Mouse (Mus musculus) retina, adult 2 months (tissue): Measurements from ENCODE around the gene Naglu.
A peak's percentile ranks its signal among the peaks of the same experiment; 100 is the strongest.

Experiments
- DNase-seq: peaks from one replicate; pipeline ENCODE4 v3.0.0-alpha.2; 2012; ENCODE audit warnings: low read depth, low spot score

Gene Naglu

DNA sequence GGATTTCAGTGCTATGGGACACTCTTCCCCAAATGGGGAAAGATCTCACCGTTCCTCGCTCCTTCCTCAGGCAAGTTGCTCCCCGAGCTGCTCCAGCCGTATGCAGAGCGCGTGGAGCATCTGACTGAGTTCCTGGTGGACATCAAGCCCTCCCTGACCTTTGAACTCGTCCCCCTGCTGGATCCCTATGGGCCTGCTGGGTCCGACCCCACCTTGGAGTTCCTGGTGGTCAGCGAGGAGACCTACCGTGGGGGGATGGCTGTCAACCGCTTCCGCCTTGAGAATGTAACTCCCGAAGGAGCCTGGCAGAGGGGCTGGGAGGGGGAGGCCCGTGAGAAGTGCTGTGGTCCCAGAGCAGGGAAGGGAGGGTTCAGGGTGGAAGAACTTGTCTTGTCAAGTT, 14.4 kb downstream of the Naglu start:
- DNase-seq: no peak

DNA sequence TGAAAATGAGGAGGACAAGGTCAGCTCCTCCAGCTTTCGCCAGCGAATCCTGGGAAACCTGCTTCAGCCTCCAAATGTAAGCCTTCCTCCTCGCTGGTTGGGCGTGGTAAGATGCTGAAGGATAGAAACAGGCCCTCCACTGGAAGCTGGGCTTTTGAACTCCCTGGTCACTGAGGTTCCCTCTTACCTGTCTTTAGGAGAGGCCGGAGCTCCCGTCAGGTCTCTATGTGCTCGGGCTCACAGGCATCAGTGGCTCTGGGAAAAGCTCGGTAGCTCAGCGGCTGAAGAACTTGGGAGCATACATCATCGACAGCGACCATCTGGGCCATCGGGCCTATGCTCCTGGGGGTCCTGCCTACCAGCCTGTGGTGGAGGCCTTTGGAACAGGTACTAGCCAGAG, 15.0 kb downstream of the Naglu start:
- DNase-seq: no peak

DNA sequence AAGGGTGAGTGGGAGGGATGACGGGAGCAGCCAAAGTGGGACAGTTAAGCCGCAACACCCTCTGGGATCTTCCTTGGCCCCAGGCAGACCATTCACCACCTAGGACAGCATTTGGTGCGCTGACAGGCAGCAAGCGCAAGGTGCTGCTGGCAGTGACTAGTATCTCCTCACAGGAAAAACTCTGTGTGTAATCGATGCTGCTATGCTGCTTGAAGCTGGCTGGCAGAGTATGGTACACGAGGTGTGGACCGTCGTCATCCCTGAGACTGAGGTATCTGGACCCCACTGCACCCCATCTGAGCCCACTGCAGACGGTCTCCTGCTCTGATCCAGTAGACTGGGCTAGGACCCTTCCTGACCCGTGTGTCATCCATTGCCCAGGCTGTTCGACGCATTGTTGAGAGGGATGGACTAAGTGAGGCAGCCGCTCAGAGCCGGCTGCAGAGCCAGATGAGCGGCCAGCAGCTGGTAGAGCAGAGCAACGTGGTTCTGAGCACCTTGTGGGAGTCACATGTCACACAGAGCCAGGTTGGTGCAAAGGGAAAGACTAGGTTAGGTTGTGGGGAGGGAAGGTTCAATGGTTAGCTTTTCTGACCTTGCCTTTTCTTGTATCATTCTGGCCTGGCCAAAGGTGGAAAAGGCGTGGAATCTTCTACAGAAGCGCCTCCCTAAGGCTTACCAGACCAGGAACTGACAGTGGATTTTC, 16.0 kb downstream of the Naglu start:
- DNase-seq: no peak

DNA sequence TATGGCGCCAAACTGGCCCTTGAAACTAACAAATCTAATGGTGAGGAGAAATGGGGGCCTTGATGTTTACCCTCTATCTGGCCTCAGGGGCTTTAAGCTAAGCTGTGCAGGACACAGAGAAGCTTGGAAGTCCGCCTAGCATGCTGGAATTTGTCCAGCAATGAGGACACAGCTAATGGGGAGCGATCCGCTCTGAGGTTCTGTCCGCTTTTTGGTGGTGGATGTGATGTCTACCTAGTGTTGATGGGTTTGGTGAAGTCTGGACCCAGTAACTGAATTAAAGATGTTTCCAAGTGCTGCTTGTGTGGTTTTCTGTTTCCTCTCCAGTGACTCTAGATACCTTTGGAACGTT, 16.5 kb downstream of the Naglu start:
- no peak for DNase-seq

DNA sequence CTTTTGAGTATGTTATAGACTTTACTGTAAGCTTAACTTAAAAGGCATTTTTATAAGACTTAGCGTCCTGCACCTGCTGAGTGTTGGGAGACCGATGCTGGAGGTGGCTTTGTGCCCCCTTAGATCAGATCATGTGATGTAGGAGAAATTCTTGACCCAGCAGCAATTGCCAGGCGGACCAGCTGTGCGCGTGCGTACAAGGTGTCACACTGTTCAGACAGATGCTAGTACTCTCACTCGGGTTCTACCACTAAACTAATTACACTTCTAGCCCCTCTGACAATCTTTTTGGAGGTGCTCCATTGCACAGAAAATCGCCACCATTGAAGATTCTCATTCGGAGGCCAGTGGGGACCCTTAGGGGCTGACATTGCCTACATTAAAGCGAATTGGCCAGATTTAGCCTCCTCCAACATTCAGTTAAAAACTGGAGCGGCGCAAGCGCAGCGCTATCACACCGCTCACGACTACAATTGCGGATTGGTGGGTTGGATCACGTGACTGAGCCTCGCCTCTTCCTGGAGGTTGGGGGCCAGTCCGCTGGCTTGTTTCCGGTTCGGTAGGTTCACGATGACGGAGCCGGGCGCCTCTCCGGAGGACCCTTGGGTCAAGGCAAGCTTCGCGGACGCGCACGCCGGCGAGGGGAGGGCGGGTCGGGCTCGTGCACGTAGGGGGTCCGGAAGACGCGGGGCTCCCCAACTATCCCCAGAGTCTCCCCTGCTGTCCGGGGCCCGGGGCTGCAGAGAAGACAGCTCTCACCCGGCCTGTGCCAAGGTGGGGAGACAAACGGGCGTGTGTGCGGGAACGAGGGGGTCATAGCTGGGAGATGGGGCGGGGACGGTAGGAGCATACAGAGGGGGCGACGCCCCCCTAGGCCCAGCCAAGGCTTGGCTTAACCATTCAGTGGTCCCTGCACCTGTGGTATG, 17.2 kb downstream of the Naglu start, which contains the start of gene Mlx:
Mlx (plus strand) TSS at position 522 of the 926 bp plus-strand sequence.
- peak; percentile 77 for DNase-seq

- DNase-seq: no peak
Measured at GRCm38 (mm10) chr11:101087682-101088055, 17.9 kb downstream of the Naglu start.

DNA sequence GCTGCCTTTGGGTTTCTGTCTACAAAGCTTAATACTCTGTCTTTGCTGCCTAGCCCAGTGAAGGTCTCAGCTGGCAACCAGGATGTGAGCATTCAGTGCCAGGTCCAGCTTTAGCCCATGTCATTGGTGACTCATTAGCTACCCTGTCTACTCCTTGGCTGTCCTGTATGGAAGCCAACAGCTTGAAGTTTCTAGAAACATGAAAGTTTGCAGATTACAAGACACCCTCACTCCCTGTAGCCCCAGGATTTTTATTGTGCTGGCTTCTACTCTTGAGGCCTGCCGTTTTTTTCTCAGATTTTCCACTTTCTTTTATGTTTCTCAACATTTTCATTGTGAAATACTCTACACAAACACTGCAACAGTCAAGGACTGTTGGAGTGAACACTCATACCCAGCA, 20.1 kb downstream of the Naglu start:
- no peak for DNase-seq

- DNase-seq: no peak
Measured at GRCm38 (mm10) chr11:101094930-101095313, 25.1 kb downstream of the Naglu start.

GRCm38 (mm10) chr11:101095314-101096024, 25.7 kb downstream of the Naglu start, which contains the start of gene Psmc3ip:
Gene Psmc3ip, minus strand, starts transcription at chr11:101095436.
- DNase-seq: peak; percentile 90

GRCm38 (mm10) chr11:101098231-101098630, 28.4 kb downstream of the Naglu start:
- DNase-seq: no peak

- no peak for DNase-seq
Measured at GRCm38 (mm10) chr11:101103011-101103410, 33.2 kb downstream of the Naglu start.

GRCm38 (mm10) chr11:101109351-101109750, 39.5 kb downstream of the Naglu start:
- DNase-seq: no peak

DNA sequence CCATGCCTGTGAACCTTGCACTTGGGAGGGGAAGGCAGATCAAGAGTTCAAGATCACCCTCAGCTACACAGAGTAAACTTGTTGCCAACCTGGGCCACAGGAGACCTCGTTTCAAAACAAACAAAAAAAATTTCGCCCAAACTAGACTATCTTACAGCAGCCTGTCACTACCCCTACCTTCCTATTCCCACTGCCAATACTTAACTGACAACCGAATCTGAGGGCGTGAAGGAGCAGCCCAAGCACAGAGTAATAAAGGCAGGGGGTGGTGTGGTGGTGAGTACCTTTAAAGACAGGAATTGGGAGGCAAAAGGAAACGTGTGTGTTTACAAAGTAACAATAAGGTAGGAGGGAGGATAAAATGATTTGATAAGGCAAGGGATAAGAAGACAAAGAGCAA, 40.9 kb downstream of the Naglu start:
- no peak for DNase-seq

DNA sequence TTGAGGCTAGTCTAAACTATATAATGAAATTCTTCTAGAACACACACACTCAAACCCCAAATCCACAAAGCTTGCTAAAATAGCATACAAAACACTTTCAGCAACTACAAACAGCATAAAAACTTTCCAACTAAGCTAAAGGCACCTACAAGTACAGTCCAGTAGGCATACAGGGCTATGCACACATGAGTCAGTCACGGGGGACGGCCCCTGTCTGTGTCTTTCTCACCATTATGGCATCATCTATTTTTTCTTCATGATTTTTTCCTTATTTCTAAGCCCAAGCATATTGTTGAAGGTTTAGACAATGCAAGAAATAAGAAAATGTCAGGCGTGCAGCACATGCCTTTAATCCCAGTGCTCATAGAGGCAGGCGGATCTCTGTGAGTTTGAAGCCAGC, 41.4 kb downstream of the Naglu start:
- no peak for DNase-seq

GRCm38 (mm10) chr11:101112186-101112585, 42.4 kb downstream of the Naglu start:
- no peak for DNase-seq

DNA sequence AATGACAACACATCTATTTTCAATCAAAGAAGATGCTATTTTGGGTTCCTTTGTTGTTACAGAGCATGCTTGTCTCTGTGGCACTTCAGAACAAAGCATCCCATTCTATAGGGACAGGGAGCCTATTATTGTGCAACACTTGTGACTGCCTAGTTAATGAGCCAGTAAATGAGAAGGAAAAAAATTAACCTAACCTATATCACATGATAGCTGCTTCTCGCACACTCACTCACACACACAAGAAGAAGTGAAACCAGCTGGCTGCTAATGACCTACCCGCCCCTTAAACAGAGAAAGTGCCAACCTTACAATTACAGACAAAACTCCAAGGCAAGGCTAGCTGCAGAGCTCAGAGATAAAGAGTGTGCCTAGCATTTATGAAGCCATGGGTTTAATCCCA, 45.8 kb downstream of the Naglu start:
- DNase-seq: no peak

DNA sequence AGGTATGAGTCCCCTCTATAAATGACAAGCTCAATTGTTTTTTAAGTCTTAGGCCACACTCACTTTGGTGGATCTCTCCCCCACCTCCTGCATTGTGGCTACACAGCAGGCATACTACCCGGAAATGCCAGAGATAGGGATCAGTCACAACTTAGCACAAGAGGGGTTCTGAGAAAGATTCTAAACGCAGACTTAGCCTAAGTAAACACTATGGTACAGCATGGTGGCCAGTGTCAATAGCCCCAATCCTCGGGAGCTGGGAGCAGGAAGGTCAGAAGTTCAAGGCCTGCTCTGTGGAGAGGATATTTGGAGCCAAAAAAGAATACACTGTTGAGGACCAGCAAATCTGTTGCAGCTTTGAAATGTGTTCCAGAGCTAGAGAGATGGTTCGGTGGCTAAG, 48.3 kb downstream of the Naglu start:
- DNase-seq: no peak

- no peak for DNase-seq
Measured at GRCm38 (mm10) chr11:101119131-101119760, 49.4 kb downstream of the Naglu start.

- DNase-seq: peak; percentile 99
Measured at GRCm38 (mm10) chr11:101119761-101120544, 50.1 kb downstream of the Naglu start, which contains the start of the genes Retreg3 and Tubg1. Gene Retreg3, minus strand, starts transcription at chr11:101119893. Gene Tubg1, plus strand, starts transcription at chr11:101119938.

DNA sequence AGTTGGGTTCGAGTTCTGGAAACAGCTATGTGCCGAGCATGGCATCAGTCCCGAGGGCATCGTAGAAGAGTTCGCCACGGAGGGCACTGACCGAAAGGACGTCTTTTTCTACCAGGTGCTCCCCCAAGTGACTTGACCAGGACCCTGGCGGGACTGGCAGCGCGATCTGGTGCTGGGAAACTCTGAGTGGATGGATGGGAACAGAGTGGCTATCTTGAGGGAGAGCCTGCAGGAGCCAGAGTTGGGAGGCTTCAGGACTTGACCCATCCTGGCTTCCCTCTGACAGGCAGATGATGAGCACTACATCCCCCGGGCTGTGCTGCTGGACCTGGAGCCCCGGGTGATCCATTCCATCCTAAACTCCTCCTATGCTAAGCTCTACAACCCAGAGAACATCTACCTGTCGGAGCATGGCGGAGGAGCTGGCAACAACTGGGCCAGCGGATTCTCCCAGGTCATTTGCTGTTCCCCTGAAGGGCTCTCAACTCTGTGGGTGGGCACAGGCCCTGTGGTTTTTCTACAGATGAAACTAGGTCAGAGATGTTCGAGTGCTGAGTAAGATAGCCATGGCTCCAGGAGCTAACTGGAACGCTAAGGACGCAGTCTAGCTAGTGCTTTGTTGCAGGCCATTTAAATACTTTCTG, 50.9 kb downstream of the Naglu start:
- no peak for DNase-seq
